Comparison of ENCODE assay signal across 7 mouse cellular contexts in the genomic region with DNA sequence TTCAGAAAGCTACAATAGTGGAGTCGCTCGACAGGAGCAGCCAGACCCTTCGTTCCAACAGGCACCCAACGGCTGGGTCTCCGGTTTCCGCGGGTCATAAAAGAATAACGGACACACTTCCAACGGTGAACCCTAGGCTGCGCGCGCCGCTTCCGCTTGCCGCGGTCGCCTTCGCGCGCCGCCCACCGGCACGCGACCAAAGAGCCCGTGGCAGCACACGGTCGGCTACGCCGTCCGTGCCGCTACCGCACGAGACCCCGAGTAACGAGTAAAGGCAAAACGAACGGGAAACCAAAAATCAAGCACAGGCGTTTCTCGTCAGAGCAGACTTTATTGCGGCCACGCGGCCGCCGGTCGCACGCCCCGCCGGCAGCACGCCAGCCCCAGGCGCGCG. TPM values are rescaled to one million over a fixed set of nuclear protein-coding genes. Genes with fewer than 3 reads are reported as not detected.
DNase-seq lines count a peak whose midpoint lies in the region; ATAC-seq lines count a peak whose summit lies in the region.

No protein-coding gene starts in this region.

- DNase-seq in cerebellum, postnatal 36 days: peak; percentile 80 to 83
- DNase-seq in gastrocnemius, adult 18-20 months (ENCODE audit: low spot score): peak; percentile 79
- peak; percentile 93 for DNase-seq in induced T-regulatory cell, adult 2 months (ENCODE audit: low read depth)
- peak; percentile 78 to 80 for DNase-seq in left cerebral cortex, postnatal 25 days (ENCODE audit: low spot score in 2 of 2)
- peak; percentile 87 for DNase-seq in mesoderm, embryonic 11.5 days (ENCODE audit: low read depth, low spot score)
- DNase-seq in right cerebral cortex, postnatal 36 days (ENCODE audit: low spot score in 2 of 2): peak; percentile 65 to 67

- ATAC-seq in activated CD4-positive, CD25-positive, alpha-beta regulatory T cell, adult 4 months: peak; percentile 24

- intact Hi-C loops in left cerebral cortex, postnatal 25 days (cut with DNase I): no loop called here

RNA-seq across cellular contexts. Expression of gene Yy1, which starts 0.6 kb away (rescaled TPM):
- 10 to 100 TPM; 16.8 to 18.1 TPM for polyA plus RNA-seq in activated CD4-positive, CD25-positive, alpha-beta regulatory T cell, adult 4 months (2017; shearing (Covaris generic))
- 10 to 100 TPM; 30.3 to 39.0 TPM for total RNA-seq in gastrocnemius, adult 18-20 months (2021)
- 10 to 100 TPM; 46.9 to 49.8 TPM for total RNA-seq in left cerebral cortex, postnatal 25 days (2021)

RNA-seq across cellular contexts. Expression of gene Slc25a29, which starts 43.5 kb away (rescaled TPM):
- 1 to 10 TPM; 2.2 to 4.4 TPM for polyA plus RNA-seq in activated CD4-positive, CD25-positive, alpha-beta regulatory T cell, adult 4 months (2017; shearing (Covaris generic))
- total RNA-seq in gastrocnemius, adult 18-20 months (2021): 1 to 10 TPM; 9.3 to 9.4 TPM
- total RNA-seq in left cerebral cortex, postnatal 25 days (2021): 10 to 100 TPM; 15.6 to 16.6 TPM

RNA-seq across cellular contexts. Expression of gene Slc25a47, which starts 43.7 kb away (rescaled TPM):
- polyA plus RNA-seq in activated CD4-positive, CD25-positive, alpha-beta regulatory T cell, adult 4 months (2017; shearing (Covaris generic)): 1 to 10 TPM in 1 of 2 experiments, under 1 TPM in 1; 0.51 to 1.3 TPM
- 1 to 10 TPM; 4.8 to 6.1 TPM for total RNA-seq in gastrocnemius, adult 18-20 months (2021)
- total RNA-seq in left cerebral cortex, postnatal 25 days (2021): 10 to 100 TPM in 1 of 2 experiments, 1 to 10 TPM in 1; 9.5 to 11.4 TPM

Comparison
In these comparisons a context has a peak if more than half of its experiments do, and no peak if none do; other contexts are left out.
1. Peak in every context shown above with its lines: DNase-seq and ATAC-seq.